Mouse (Mus musculus) myocyte (in vitro differentiated cells): ENCODE data around the gene Mettl27.

ENCODE experiments used
- MAX ChIP-seq: IDR thresholded peaks from one replicate; pipeline ENCODE4 v1.6.1; 2011; ENCODE audit warnings: low read depth, mild to moderate bottlenecking, control low read depth
- MYOD1 ChIP-seq, 3 experiments: IDR thresholded peaks; one replicate each; pipeline ENCODE4 v1.6.1; 2011; ENCODE audit warnings: control low read depth in 2 of 3, low read depth in 2 of 3, mild to moderate bottlenecking in 2 of 3, moderate library complexity in 1 of 3; ENCODE audit not compliant: insufficient read length in 2 of 3, control insufficient read depth in 1 of 3
- POLR2A ChIP-seq: IDR thresholded peaks from one replicate; pipeline ENCODE4 v1.6.1; 2011; ENCODE audit warnings: low read depth, mild to moderate bottlenecking, control low read depth, moderate library complexity; ENCODE audit not compliant: insufficient read length
- USF1 ChIP-seq: IDR thresholded peaks from one replicate; pipeline ENCODE4 v1.6.1; 2011; ENCODE audit warnings: low read depth, mild to moderate bottlenecking, control low read depth, moderate library complexity

GRCm38 (mm10) chr5:134947420-134948084 lies 15.4 kb downstream of the Mettl27 start:
- no peak for TF ChIP-seq USF1
- no peak for TF ChIP-seq POLR2A
- no peak for TF ChIP-seq MAX
- no peak for TF ChIP-seq MYOD1 (IDR thresholded peaks at IDR 0.05; ENCODE audit: control insufficient read depth in 1 of 3, insufficient read length in 2 of 3, low read depth in 2 of 3)
